Mouse (Mus musculus): ENCODE measurements around the gene Fam129a.

GRCm38 (mm10) chr1:151571838-151572578 lies 1.0 kb downstream of the Fam129a start:
- TF ChIP-seq CTCF (conservative IDR thresholded peaks at IDR 0.05; ENCODE audit: low read length) (no peak), POU5F1 (IDR thresholded peaks at IDR 0.05; ENCODE audit: borderline replicate concordance, low read length) (no peak), NANOG (IDR thresholded peaks at IDR 0.05; ENCODE audit: borderline replicate concordance, low read length) (no peak)

Measured in E14TG2a.4 (cell line).